Mouse (Mus musculus): ENCODE data around the gene Nmnat2. TPM values are rescaled to one million over a fixed set of nuclear protein-coding genes. Genes with fewer than 3 reads are reported as not detected.
"Not testable (repeated sequence)": the region's sequence is repeated elsewhere in the genome, so short reads cannot be mapped to it uniquely, and the experiment has no call there.

Nmnat2 gene
- polyA plus RNA-seq, 1 experiment from 2014 or later, result 37.7 TPM

GRCm38 (mm10) chr1:153071563-153071962, 116.8 kb downstream of the Nmnat2 start:
- Histone ChIP-seq H3K27me3 (peaks cover 42% of the 10 kb centered on the region), H3K9ac (no peak overlapping the region), H3K9me3 (replicated peaks) (no peaks in the 10 kb centered on the region), H3K27ac (no peak overlapping the region), H3K4me2 (replicated peaks) (peak overlapping the region; percentile 24; the same call in 1 of the 2 replicates), H3K4me3 (no peak overlapping the region), H3K36me3 (no peaks in the 10 kb centered on the region), H3K4me1 (peaks cover 9% of the 10 kb centered on the region)
- 53% methylated on average over 16 of the region's 16 CpGs for WGBS
- 0 out of 2 replicates have a peak, but pooled peaks have one; percentile 9 for ATAC-seq (ENCODE audit: low FRiP score)

- no peak for ATAC-seq (ENCODE audit: low FRiP score)
- H3K4me2 ChIP-seq (replicated peaks), result peak overlapping the region; percentile 24; the same call in 1 of the 2 replicates
- H3K27ac ChIP-seq, result no peak overlapping the region
- H3K36me3 ChIP-seq, result 0 out of 2 replicates have a peak, but pooled peaks cover 2% of the 10 kb centered on the region
- H3K9me3 ChIP-seq (replicated peaks), result no peaks in the 10 kb centered on the region
- H3K4me3 ChIP-seq, result no peak overlapping the region
- peaks cover 47% of the 10 kb centered on the region for H3K27me3 ChIP-seq
- peaks cover 9% of the 10 kb centered on the region for H3K4me1 ChIP-seq
- 45% methylated on average over 12 of the region's 12 CpGs for WGBS
- no peak overlapping the region for H3K9ac ChIP-seq
Observed at GRCm38 (mm10) chr1:153071995-153072394, 117.2 kb downstream of the Nmnat2 start.

- peaks cover 9% of the 10 kb centered on the region for H3K4me1 ChIP-seq
- 48% methylated on average over 10 of the region's 10 CpGs for WGBS
- no peak for ATAC-seq (ENCODE audit: low FRiP score)
- no peak overlapping the region for H3K9ac ChIP-seq
- no peak overlapping the region for H3K4me3 ChIP-seq
- 0 out of 2 replicates have a peak, but pooled peaks cover 3% of the 10 kb centered on the region for H3K36me3 ChIP-seq
- no peaks in the 10 kb centered on the region for H3K9me3 ChIP-seq (replicated peaks)
- no peak overlapping the region for H3K27ac ChIP-seq
- no peak overlapping the region for H3K4me2 ChIP-seq (replicated peaks)
- peaks cover 47% of the 10 kb centered on the region for H3K27me3 ChIP-seq
Observed at GRCm38 (mm10) chr1:153072711-153073110, 117.9 kb downstream of the Nmnat2 start.

GRCm38 (mm10) chr1:153073441-153073840, 118.6 kb downstream of the Nmnat2 start:
- Histone ChIP-seq H3K9ac (no peak overlapping the region), H3K27ac (no peak overlapping the region), H3K36me3 (0 out of 2 replicates have a peak, but pooled peaks cover 3% of the 10 kb centered on the region), H3K9me3 (replicated peaks) (no peaks in the 10 kb centered on the region), H3K27me3 (peaks cover 47% of the 10 kb centered on the region), H3K4me1 (peaks cover 9% of the 10 kb centered on the region), H3K4me3 (no peak overlapping the region), H3K4me2 (replicated peaks) (no peak overlapping the region)
- 19% methylated on average over 9 of the region's 9 CpGs for WGBS
- ATAC-seq (ENCODE audit: low FRiP score), result no peak

GRCm38 (mm10) chr1:153075087-153075736, 120.4 kb downstream of the Nmnat2 start:
- no peak for ATAC-seq (ENCODE audit: low FRiP score)
- H3K27me3 ChIP-seq, result peaks cover 45% of the 10 kb centered on the region
- H3K4me1 ChIP-seq, result peaks cover 9% of the 10 kb centered on the region
- no peak overlapping the region for H3K4me2 ChIP-seq (replicated peaks)
- no peak overlapping the region for H3K4me3 ChIP-seq
- H3K36me3 ChIP-seq, result 0 out of 2 replicates have a peak, but pooled peaks cover 3% of the 10 kb centered on the region
- H3K9ac ChIP-seq, result no peak overlapping the region
- WGBS, result 73% methylated on average over 3 of the region's 3 CpGs
- no peaks in the 10 kb centered on the region for H3K9me3 ChIP-seq (replicated peaks)
- no peak overlapping the region for H3K27ac ChIP-seq

GRCm38 (mm10) chr1:153075955-153076354, 121.2 kb downstream of the Nmnat2 start:
- Histone ChIP-seq H3K9me3 (replicated peaks) (no peaks in the 10 kb centered on the region), H3K4me3 (no peak overlapping the region), H3K4me1 (peaks cover 9% of the 10 kb centered on the region), H3K27ac (no peak overlapping the region), H3K36me3 (0 out of 2 replicates have a peak, but pooled peaks cover 3% of the 10 kb centered on the region), H3K9ac (no peak overlapping the region), H3K4me2 (replicated peaks) (no peak overlapping the region), H3K27me3 (peaks cover 44% of the 10 kb centered on the region)
- 53% methylated on average over 6 of the region's 6 CpGs for WGBS
- ATAC-seq (ENCODE audit: low FRiP score), result peak; percentile 56

GRCm38 (mm10) chr1:153083233-153083632, 128.4 kb downstream of the Nmnat2 start:
- H3K4me2 ChIP-seq (replicated peaks); H3K4me3 ChIP-seq; H3K27ac ChIP-seq; ATAC-seq (ENCODE audit: low FRiP score); H3K9me3 ChIP-seq (replicated peaks); H3K36me3 ChIP-seq; H3K9ac ChIP-seq; H3K27me3 ChIP-seq; H3K4me1 ChIP-seq: not testable (repeated sequence)
- WGBS, result 91% methylated on average over 9 of the region's 14 CpGs

GRCm38 (mm10) chr1:153084191-153084590, 129.4 kb downstream of the Nmnat2 start:
- Histone ChIP-seq H3K4me1 (no peaks in the 10 kb centered on the region), H3K4me2 (replicated peaks) (no peak overlapping the region), H3K27ac (no peak overlapping the region), H3K36me3 (0 out of 2 replicates have a peak, but pooled peaks cover 7% of the 10 kb centered on the region), H3K4me3 (no peak overlapping the region), H3K9ac (no peak overlapping the region), H3K27me3 (no peaks in the 10 kb centered on the region), H3K9me3 (replicated peaks) (no peaks in the 10 kb centered on the region)
- no peak for ATAC-seq (ENCODE audit: low FRiP score)
- WGBS, result 57% methylated on average over 6 of the region's 6 CpGs

GRCm38 (mm10) chr1:153085198-153085597, 130.4 kb downstream of the Nmnat2 start:
- no peak for ATAC-seq (ENCODE audit: low FRiP score)
- Histone ChIP-seq H3K4me1 (no peaks in the 10 kb centered on the region), H3K27ac (no peak overlapping the region), H3K9ac (no peak overlapping the region), H3K4me3 (no peak overlapping the region), H3K27me3 (no peaks in the 10 kb centered on the region), H3K36me3 (0 out of 2 replicates have a peak, but pooled peaks cover 7% of the 10 kb centered on the region), H3K4me2 (replicated peaks) (no peak overlapping the region), H3K9me3 (replicated peaks) (no peaks in the 10 kb centered on the region)
- 93% methylated on average over 5 of the region's 5 CpGs for WGBS

- Histone ChIP-seq H3K36me3 (0 out of 2 replicates have a peak, but pooled peaks cover 7% of the 10 kb centered on the region), H3K27ac (no peak overlapping the region), H3K4me2 (replicated peaks) (no peak overlapping the region), H3K27me3 (no peaks in the 10 kb centered on the region), H3K4me1 (peaks cover 3% of the 10 kb centered on the region; the same call in 1 of the 2 replicates), H3K4me3 (no peak overlapping the region), H3K9ac (no peak overlapping the region), H3K9me3 (replicated peaks) (no peaks in the 10 kb centered on the region)
- ATAC-seq (ENCODE audit: low FRiP score), result no peak
- WGBS, result 85% methylated on average over 5 of the region's 5 CpGs
Observed at GRCm38 (mm10) chr1:153087771-153088170, 133.0 kb downstream of the Nmnat2 start.

GRCm38 (mm10) chr1:153090081-153090480, 135.3 kb downstream of the Nmnat2 start:
- Histone ChIP-seq H3K27ac (no peak overlapping the region), H3K4me1 (peaks cover 7% of the 10 kb centered on the region; the same call in 1 of the 2 replicates), H3K27me3 (peaks cover 16% of the 10 kb centered on the region), H3K9ac (no peak overlapping the region), H3K4me2 (replicated peaks) (no peak overlapping the region), H3K36me3 (0 out of 2 replicates have a peak, but pooled peaks cover 3% of the 10 kb centered on the region), H3K4me3 (no peak overlapping the region), H3K9me3 (replicated peaks) (no peaks in the 10 kb centered on the region)
- 83% methylated on average over 2 of the region's 2 CpGs for WGBS
- ATAC-seq (ENCODE audit: low FRiP score), result no peak

GRCm38 (mm10) chr1:153090807-153091206, 136.0 kb downstream of the Nmnat2 start:
- Histone ChIP-seq H3K27ac (no peak overlapping the region), H3K4me2 (replicated peaks) (no peak overlapping the region), H3K36me3 (0 out of 2 replicates have a peak, but pooled peaks cover 3% of the 10 kb centered on the region), H3K27me3 (peaks cover 18% of the 10 kb centered on the region), H3K4me1 (peaks cover 7% of the 10 kb centered on the region; the same call in 1 of the 2 replicates), H3K9me3 (replicated peaks) (no peaks in the 10 kb centered on the region), H3K4me3 (no peak overlapping the region), H3K9ac (no peak overlapping the region)
- WGBS, result 70% methylated on average over 4 of the region's 4 CpGs
- ATAC-seq (ENCODE audit: low FRiP score), result no peak
